Mouse (Mus musculus): ENCODE data around the gene Rfc2. TPM values are rescaled to one million over a fixed set of nuclear protein-coding genes. Genes with fewer than 3 reads are reported as not detected.

Rfc2 gene
- polyA plus RNA-seq (2014; fragmentation: Nextera tagmentation; extraction: Ambion mirVana), result 324 and 338 TPM in 2 replicates

- ATAC-seq (ENCODE audit: insufficient read depth) (no peak), DNase-seq (no peak)
- no peaks in the 10 kb centered on the region for H3K27me3 ChIP-seq (ENCODE audit: insufficient read depth, low read length)
- no peak for TF ChIP-seq CTCF (IDR thresholded peaks at IDR 0.05; ENCODE audit: low read depth)
- H3K9me3 ChIP-seq (ENCODE audit: low read depth, low read length), result no peaks in the 10 kb centered on the region
- no peak within 1 kb of the TSS for H3K9ac ChIP-seq
- H3K4me1 ChIP-seq (ENCODE audit: insufficient read depth), result 0 out of 2 replicates have a peak, but pooled peaks cover 7% of the 10 kb centered on the region
- H3K36me3 ChIP-seq (ENCODE audit: insufficient read depth), result peaks cover 9% of the 10 kb centered on the region; the same call in 1 of the 2 replicates
- WGBS, result 72% methylated on average over 5 of the region's 5 CpGs
- no peak within 1 kb of the TSS for H3K27ac ChIP-seq (ENCODE audit: low read depth)
- no peak within 1 kb of the TSS for H3K4me2 ChIP-seq
- H3K4me3 ChIP-seq (ENCODE audit: low read depth, low read length), result no peak within 1 kb of the TSS
Observed at GRCm38 (mm10) chr5:134581146-134581545, at the start of gene Rfc2. Gene Rfc2, plus strand, starts transcription at chr5:134581366.

GRCm38 (mm10) chr5:134531585-134531984 lies 49.6 kb upstream of the Rfc2 start:
- Histone ChIP-seq H3K4me1 (ENCODE audit: insufficient read depth) (no peaks in the 10 kb centered on the region), H3K4me3 (ENCODE audit: low read depth, low read length) (no peak overlapping the region), H3K36me3 (ENCODE audit: insufficient read depth) (peaks cover 49% of the 10 kb centered on the region), H3K9ac (no peak overlapping the region), H3K4me2 (no peak overlapping the region), H3K9me3 (ENCODE audit: low read depth, low read length) (no peaks in the 10 kb centered on the region), H3K27me3 (ENCODE audit: insufficient read depth, low read length) (no peaks in the 10 kb centered on the region), H3K27ac (ENCODE audit: low read depth) (no peak overlapping the region)
- TF ChIP-seq CTCF (IDR thresholded peaks at IDR 0.05; ENCODE audit: low read depth), result no peak
- WGBS, result 82% methylated on average over 9 of the region's 9 CpGs
- DNase-seq (no peak), ATAC-seq (ENCODE audit: insufficient read depth) (no peak)

- Histone ChIP-seq H3K4me3 (ENCODE audit: low read depth, low read length) (no peak overlapping the region), H3K4me1 (ENCODE audit: insufficient read depth) (no peaks in the 10 kb centered on the region), H3K27me3 (ENCODE audit: insufficient read depth, low read length) (no peaks in the 10 kb centered on the region), H3K4me2 (no peak overlapping the region), H3K9ac (no peak overlapping the region), H3K27ac (ENCODE audit: low read depth) (no peak overlapping the region), H3K9me3 (ENCODE audit: low read depth, low read length) (no peaks in the 10 kb centered on the region), H3K36me3 (ENCODE audit: insufficient read depth) (peaks cover 45% of the 10 kb centered on the region)
- 88% methylated on average over 6 of the region's 6 CpGs for WGBS
- TF ChIP-seq CTCF (IDR thresholded peaks at IDR 0.05; ENCODE audit: low read depth), result no peak
- ATAC-seq (ENCODE audit: insufficient read depth) (no peak), DNase-seq (no peak)
Observed at GRCm38 (mm10) chr5:134532417-134532816, 48.7 kb upstream of the Rfc2 start.

GRCm38 (mm10) chr5:134536036-134536435 lies 45.1 kb upstream of the Rfc2 start:
- Histone ChIP-seq H3K27ac (ENCODE audit: low read depth) (no peak overlapping the region), H3K27me3 (ENCODE audit: insufficient read depth, low read length) (no peaks in the 10 kb centered on the region), H3K4me2 (no peak overlapping the region), H3K9me3 (ENCODE audit: low read depth, low read length) (no peaks in the 10 kb centered on the region), H3K4me3 (ENCODE audit: low read depth, low read length) (no peak overlapping the region), H3K4me1 (ENCODE audit: insufficient read depth) (peaks cover 15% of the 10 kb centered on the region), H3K9ac (no peak overlapping the region), H3K36me3 (ENCODE audit: insufficient read depth) (peaks cover 52% of the 10 kb centered on the region)
- DNase-seq, result no peak
- WGBS, result 78% methylated on average over 6 of the region's 6 CpGs
- ATAC-seq (ENCODE audit: insufficient read depth), result no peak
- no peak for TF ChIP-seq CTCF (IDR thresholded peaks at IDR 0.05; ENCODE audit: low read depth)

- H3K9ac ChIP-seq, result peak overlapping the region; percentile 4; the same call in 1 of the 2 replicates
Observed at GRCm38 (mm10) chr5:134539891-134540290, 41.3 kb upstream of the Rfc2 start.

GRCm38 (mm10) chr5:134540881-134541280 lies 40.3 kb upstream of the Rfc2 start:
- H3K36me3 ChIP-seq (ENCODE audit: insufficient read depth), result 0 out of 2 replicates have a peak, but pooled peaks cover 15% of the 10 kb centered on the region
- DNase-seq (peak; percentile 19), ATAC-seq (ENCODE audit: insufficient read depth) (no peak)
- no peaks in the 10 kb centered on the region for H3K27me3 ChIP-seq (ENCODE audit: insufficient read depth, low read length)
- no peak overlapping the region for H3K4me2 ChIP-seq
- H3K9ac ChIP-seq, result no peak overlapping the region
- no peak overlapping the region for H3K4me3 ChIP-seq (ENCODE audit: low read depth, low read length)
- H3K27ac ChIP-seq (ENCODE audit: low read depth), result peak overlapping the region; percentile 95
- WGBS, result 72% methylated on average over 6 of the region's 6 CpGs
- peaks cover 18% of the 10 kb centered on the region for H3K4me1 ChIP-seq (ENCODE audit: insufficient read depth)
- TF ChIP-seq CTCF (IDR thresholded peaks at IDR 0.05; ENCODE audit: low read depth), result no peak
- H3K9me3 ChIP-seq (ENCODE audit: low read depth, low read length), result no peaks in the 10 kb centered on the region

More at GRCm38 (mm10) chr5:134539891-134540290, 41.3 kb upstream of the Rfc2 start:
- H3K27me3 ChIP-seq (ENCODE audit: insufficient read depth, low read length), result no peaks in the 10 kb centered on the region
- DNase-seq, result peak; percentile 87
- no peak for TF ChIP-seq CTCF (IDR thresholded peaks at IDR 0.05; ENCODE audit: low read depth)
- ATAC-seq (ENCODE audit: insufficient read depth), result peak; percentile 88
- H3K4me2 ChIP-seq, result peak overlapping the region; percentile 40
- H3K9me3 ChIP-seq (ENCODE audit: low read depth, low read length), result no peaks in the 10 kb centered on the region
- peaks cover 18% of the 10 kb centered on the region for H3K4me1 ChIP-seq (ENCODE audit: insufficient read depth)
- WGBS, result 2% methylated on average over 3 of the region's 3 CpGs
- no peak overlapping the region for H3K4me3 ChIP-seq (ENCODE audit: low read depth, low read length)
- H3K27ac ChIP-seq (ENCODE audit: low read depth), result peak overlapping the region; percentile 95
- H3K36me3 ChIP-seq (ENCODE audit: insufficient read depth), result peaks cover 20% of the 10 kb centered on the region; the same call in 1 of the 2 replicates

- H3K27ac ChIP-seq (ENCODE audit: low read depth), result peak overlapping the region; percentile 82
- H3K27me3 ChIP-seq (ENCODE audit: insufficient read depth, low read length), result no peaks in the 10 kb centered on the region
- no peaks in the 10 kb centered on the region for H3K9me3 ChIP-seq (ENCODE audit: low read depth, low read length)
- 18% methylated on average over 7 of the region's 7 CpGs for WGBS
- H3K4me3 ChIP-seq (ENCODE audit: low read depth, low read length), result no peak overlapping the region
- 0 out of 2 replicates have a peak overlapping the region, but pooled peaks have one; percentile 7 for H3K4me2 ChIP-seq
- peak; percentile 93 for DNase-seq
- H3K9ac ChIP-seq, result no peak overlapping the region
- peaks cover 18% of the 10 kb centered on the region for H3K4me1 ChIP-seq (ENCODE audit: insufficient read depth)
- TF ChIP-seq CTCF (IDR thresholded peaks at IDR 0.05; ENCODE audit: low read depth), result no peak
- H3K36me3 ChIP-seq (ENCODE audit: insufficient read depth), result 0 out of 2 replicates have a peak, but pooled peaks cover 15% of the 10 kb centered on the region
- peak; percentile 89 for ATAC-seq (ENCODE audit: insufficient read depth)
Observed at GRCm38 (mm10) chr5:134541640-134542039, 39.5 kb upstream of the Rfc2 start.
